Mouse (Mus musculus): ENCODE measurements around the gene Emc7. TPM values are rescaled to one million over a fixed set of nuclear protein-coding genes. Genes with fewer than 3 reads are reported as not detected.

Gene Emc7
- polyA plus RNA-seq, 1 experiment from 2014 or later = 19.6 TPM

DNA sequence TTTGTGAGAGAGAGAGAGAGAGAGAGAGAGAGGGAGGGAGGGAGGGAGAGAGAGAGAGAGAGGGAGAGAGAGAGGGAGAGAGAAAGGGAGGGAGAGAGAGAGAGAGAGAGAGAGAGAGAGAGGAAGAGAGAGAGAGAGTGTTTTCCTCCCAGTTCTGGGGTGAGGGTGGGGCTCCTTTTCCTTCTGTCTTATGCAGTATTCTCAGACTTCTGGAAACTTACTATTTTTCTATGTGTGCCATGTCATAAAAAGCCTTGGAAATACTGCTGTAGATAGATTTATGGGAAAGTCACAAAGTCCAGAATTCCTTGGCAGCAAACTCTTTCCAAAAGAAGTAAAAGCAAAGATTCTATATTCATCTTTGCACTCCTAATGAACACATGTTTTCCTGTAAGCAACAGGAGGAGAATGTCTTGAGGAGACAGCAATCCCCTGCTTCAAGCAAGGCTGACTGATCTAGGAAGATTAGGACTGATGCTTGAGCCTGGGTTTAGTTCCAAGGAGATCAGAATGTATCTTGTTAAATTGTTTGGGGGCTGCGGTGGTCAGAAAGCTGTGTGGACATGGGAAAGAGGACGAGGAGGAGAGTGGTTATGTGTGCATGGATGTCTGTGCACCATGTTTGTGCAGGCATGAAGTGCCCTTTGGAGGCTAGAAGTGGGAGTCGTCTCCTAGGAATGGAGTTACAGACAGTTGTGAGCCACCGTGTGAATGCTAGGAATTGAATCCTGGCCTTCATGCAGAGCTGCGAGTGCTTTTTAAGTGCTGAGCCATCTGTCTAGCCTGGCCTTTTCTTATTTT lies 27.9 kb downstream of the Emc7 start:
- Histone ChIP-seq H3K4me1 (replicated peaks) (0 out of 2 replicates have a peak, but pooled peaks cover 2% of the 10 kb centered on the region), H3K27ac (no peak overlapping the region), H3K9ac (no peak overlapping the region), H3K4me3 (replicated peaks) (no peak overlapping the region), H3K27me3 (replicated peaks) (no peaks in the 10 kb centered on the region), H3K9me3 (no peaks in the 10 kb centered on the region), H3K4me2 (replicated peaks) (no peak overlapping the region), H3K36me3 (no peaks in the 10 kb centered on the region)
- ATAC-seq = peak; percentile 43; the same call in 1 of the 2 replicates
- 65% methylated on average over 5 of the region's 5 CpGs for WGBS

DNA sequence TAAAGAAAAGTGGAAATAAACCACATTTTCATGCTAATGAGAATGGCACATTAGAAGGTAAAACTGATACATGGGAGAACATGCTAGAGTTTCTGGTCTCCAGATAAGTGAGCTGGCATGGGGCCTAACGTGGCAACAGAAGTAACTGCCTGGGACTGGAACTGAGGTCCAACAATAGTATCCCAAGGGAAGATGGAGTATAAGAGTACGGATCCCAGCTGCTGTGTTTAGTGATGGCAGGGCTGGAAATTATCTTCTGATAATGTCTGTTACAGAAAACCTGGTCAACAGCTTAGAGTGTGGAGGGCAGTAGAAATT lies 28.5 kb downstream of the Emc7 start:
- no peaks in the 10 kb centered on the region for H3K27me3 ChIP-seq (replicated peaks)
- no peak overlapping the region for H3K4me2 ChIP-seq (replicated peaks)
- 73% methylated on average over 2 of the region's 2 CpGs for WGBS
- H3K4me3 ChIP-seq (replicated peaks) = no peak overlapping the region
- no peak overlapping the region for H3K9ac ChIP-seq
- H3K27ac ChIP-seq = peak overlapping the region; percentile 19; the same call in 1 of the 2 replicates
- no peaks in the 10 kb centered on the region for H3K9me3 ChIP-seq
- 0 out of 2 replicates have a peak, but pooled peaks cover 2% of the 10 kb centered on the region for H3K4me1 ChIP-seq (replicated peaks)
- no peaks in the 10 kb centered on the region for H3K36me3 ChIP-seq
- no peak for ATAC-seq

DNA sequence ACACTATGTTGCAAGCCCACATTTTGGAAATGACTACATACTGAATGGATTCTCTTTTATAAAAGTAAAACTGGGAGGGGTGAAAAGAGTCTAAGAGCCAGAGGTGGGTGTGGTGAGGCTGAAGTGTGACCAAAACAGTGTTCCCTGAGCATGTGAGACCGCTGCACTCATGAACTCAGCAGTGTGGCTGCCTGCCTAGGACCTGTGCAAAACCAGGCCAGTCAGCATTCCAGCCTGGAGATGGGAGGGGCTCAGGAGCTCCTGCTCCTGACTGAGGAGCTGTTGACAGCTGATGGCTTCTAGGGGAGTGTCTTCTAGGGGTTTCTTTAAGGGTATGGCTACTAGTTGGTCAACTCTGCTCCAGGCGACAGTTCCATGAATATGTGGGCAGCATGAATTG lies 30.1 kb downstream of the Emc7 start:
- Histone ChIP-seq H3K36me3 (no peaks in the 10 kb centered on the region), H3K4me3 (replicated peaks) (no peak overlapping the region), H3K27ac (no peak overlapping the region), H3K4me1 (replicated peaks) (0 out of 2 replicates have a peak, but pooled peaks cover 2% of the 10 kb centered on the region), H3K9ac (no peak overlapping the region), H3K9me3 (no peaks in the 10 kb centered on the region), H3K27me3 (replicated peaks) (no peaks in the 10 kb centered on the region), H3K4me2 (replicated peaks) (no peak overlapping the region)
- ATAC-seq = no peak
- WGBS = 64% methylated on average over 2 of the region's 2 CpGs

DNA sequence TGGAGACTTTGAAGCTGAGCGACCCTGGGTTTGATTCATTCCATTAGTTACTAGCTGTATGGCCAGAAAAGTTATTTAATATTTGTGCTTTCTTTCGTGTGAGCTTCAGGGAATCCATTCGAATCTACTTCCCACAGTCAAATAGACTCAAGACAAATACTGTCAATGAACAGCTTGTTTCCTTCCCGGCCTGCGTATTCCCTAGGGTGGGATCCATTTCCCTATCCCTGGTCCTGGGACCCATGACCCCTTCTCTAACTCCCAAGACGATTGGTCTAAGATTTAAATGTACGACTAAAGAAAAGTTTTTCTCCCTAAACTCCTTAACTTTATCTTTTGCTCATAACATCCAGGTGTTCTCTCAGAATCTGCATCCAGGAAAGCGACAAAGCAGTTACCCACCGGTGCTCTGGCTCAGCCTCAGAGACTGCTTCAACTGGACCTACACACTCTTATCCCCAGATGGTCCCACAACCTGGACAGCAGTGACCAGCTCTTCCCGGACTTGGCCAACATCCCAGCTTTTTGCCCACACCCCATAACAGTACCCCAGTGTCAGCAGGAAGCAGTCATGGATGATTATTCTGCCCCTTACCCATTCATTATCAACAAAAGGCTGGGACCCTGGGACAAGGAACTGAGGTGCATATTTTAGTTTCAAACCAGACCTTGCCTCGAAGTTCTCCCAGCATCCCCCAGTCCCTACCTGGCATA lies 35.8 kb downstream of the Emc7 start:
- ATAC-seq = no peak
- Histone ChIP-seq H3K4me3 (replicated peaks) (no peak overlapping the region), H3K36me3 (no peaks in the 10 kb centered on the region), H3K9ac (no peak overlapping the region), H3K27me3 (replicated peaks) (no peaks in the 10 kb centered on the region), H3K9me3 (no peaks in the 10 kb centered on the region), H3K4me1 (replicated peaks) (no peaks in the 10 kb centered on the region), H3K4me2 (replicated peaks) (no peak overlapping the region), H3K27ac (no peak overlapping the region)
- 83% methylated on average over 11 of the region's 11 CpGs for WGBS

DNA sequence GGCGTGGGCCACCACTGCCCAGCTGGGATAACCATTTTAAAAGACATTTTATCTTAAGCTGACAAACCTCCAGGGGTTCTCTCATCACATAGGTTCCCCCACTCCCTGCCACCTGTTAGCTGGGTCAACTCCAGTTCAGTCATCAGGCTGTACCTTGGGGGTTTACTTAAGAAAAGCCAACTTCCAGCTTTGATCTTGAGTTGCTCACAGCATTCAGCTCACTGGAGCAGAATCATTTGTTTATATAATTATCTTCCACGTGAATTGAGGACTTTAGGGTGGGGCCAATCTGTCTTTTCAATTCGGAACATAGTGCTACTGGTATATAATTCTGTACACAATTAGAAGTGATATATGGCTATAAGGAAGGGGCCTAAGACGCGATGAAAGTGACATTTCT lies 36.8 kb downstream of the Emc7 start:
- Histone ChIP-seq H3K27ac (no peak overlapping the region), H3K4me2 (replicated peaks) (no peak overlapping the region), H3K36me3 (no peaks in the 10 kb centered on the region), H3K4me3 (replicated peaks) (no peak overlapping the region), H3K27me3 (replicated peaks) (no peaks in the 10 kb centered on the region), H3K9me3 (no peaks in the 10 kb centered on the region), H3K9ac (no peak overlapping the region), H3K4me1 (replicated peaks) (no peaks in the 10 kb centered on the region)
- WGBS = 65% methylated on average over 5 of the region's 5 CpGs
- ATAC-seq = no peak

DNA sequence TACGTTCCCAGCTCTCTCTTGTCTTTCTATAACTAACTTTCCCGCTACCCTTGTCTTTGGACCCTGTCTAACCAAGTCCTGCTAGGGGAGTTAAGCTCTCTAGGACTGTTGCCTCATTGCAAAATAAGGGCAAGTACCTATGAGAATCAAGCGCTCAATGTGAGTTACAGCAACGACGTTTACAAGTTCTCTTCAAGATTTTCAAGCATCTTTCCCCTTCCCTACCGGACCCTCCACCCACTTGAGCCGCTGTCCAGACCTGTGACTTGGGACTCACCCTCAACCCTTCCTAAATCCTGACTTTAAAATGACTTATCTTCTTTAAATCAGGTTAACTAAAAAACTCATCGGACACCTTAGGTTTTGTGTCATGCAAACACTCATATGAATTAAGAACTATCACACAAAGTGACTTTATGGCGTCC lies 37.6 kb downstream of the Emc7 start:
- H3K9ac ChIP-seq = peak overlapping the region; percentile 99
- peak; percentile 23 for ATAC-seq
- no peaks in the 10 kb centered on the region for H3K9me3 ChIP-seq
- H3K4me2 ChIP-seq (replicated peaks) = peak overlapping the region; percentile 75
- peak overlapping the region; percentile 84 for H3K4me3 ChIP-seq (replicated peaks)
- WGBS = 5% methylated on average over 9 of the region's 9 CpGs
- no peaks in the 10 kb centered on the region for H3K4me1 ChIP-seq (replicated peaks)
- no peaks in the 10 kb centered on the region for H3K27me3 ChIP-seq (replicated peaks)
- H3K27ac ChIP-seq = peak overlapping the region; percentile 99
- H3K36me3 ChIP-seq = no peaks in the 10 kb centered on the region

DNA sequence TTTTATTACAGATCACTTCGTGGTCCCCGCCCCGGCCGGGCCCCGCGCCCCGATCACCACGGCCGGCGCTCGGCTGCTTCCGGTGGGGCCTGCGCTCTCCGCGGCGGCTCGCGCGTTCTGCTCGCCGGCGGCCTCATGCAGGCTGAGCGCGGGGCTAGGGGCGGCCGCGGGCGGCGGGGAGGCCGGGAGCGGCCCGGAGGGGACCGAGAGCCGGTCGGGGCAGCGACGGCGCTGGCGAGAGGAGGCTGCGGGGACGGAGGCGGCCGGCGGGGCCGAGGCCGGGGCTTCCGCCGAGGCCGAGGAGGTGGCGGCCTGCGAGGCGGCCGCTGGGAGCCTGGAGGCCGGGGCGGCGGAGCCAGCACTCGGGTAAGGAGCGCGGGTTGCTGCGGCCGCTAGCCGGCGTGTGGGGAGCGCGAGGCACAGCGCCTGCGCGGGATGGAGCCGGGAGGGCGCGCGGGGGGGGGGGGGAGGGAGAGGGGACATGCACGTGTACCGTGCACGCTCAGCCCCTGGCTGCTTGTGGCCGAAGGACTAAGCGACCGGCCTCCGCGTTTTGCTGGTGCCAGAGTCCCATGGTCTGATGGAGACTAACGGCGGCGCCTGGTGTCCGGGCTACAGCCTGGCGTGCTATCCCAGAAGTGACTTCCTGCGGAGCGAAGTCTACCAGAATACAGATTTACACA lies 38.2 kb downstream of the Emc7 start, which contains the start of gene Aven:
Gene Aven (plus strand): TSS at position 109 of the 683 bp plus-strand sequence.
- Histone ChIP-seq H3K9me3 (no peaks in the 10 kb centered on the region), H3K4me2 (replicated peaks) (peak within 1 kb of the TSS; percentile 75), H3K4me3 (replicated peaks) (peak within 1 kb of the TSS; percentile 84), H3K36me3 (no peaks in the 10 kb centered on the region), H3K27me3 (replicated peaks) (no peaks in the 10 kb centered on the region), H3K27ac (peak within 1 kb of the TSS; percentile 99), H3K9ac (peak within 1 kb of the TSS; percentile 99), H3K4me1 (replicated peaks) (no peaks in the 10 kb centered on the region)
- WGBS = under 1% methylated on average over 57 of the region's 87 CpGs
- peak; percentile 97 for ATAC-seq

DNA sequence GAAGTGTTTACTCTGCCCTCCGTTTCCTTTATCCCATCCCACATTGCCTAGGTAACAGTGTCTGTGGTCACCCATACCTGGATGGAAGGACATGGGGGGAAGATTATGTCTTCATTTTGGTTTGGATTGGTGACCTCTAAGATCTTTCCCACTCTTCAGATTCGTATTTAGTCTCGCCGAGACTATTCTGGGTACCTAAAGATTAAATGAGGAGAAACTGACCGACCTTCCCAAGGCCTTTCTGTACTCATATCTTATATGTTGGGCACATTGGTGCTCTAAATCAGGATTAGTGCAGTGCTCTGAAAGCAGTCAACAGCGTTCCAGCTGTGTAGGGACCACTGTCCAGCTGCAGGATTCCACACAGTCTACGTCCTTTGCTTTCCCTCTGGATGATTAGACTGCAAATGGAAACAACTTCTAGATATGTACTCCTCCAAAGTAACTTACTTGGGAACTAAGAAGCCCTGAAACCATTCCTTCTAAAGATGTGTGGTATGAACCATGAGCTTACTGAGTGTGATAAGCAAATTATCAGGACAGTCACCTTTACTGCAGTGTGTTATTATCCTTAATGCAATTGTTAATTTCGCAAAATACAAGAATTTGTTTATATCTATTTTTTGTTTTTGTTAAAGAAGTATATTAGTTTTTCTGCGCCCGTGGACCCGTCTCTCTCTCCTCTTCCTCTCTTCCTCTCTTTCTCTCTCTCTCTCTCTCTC lies 38.9 kb downstream of the Emc7 start:
- Histone ChIP-seq H3K4me1 (replicated peaks) (no peaks in the 10 kb centered on the region), H3K27me3 (replicated peaks) (no peaks in the 10 kb centered on the region), H3K27ac (peak overlapping the region; percentile 99), H3K9ac (peak overlapping the region; percentile 99), H3K4me2 (replicated peaks) (peak overlapping the region; percentile 75), H3K36me3 (no peaks in the 10 kb centered on the region), H3K9me3 (no peaks in the 10 kb centered on the region), H3K4me3 (replicated peaks) (peak overlapping the region; percentile 84)
- peak; percentile 31 for ATAC-seq
- WGBS = 36% methylated on average over 11 of the region's 11 CpGs

DNA sequence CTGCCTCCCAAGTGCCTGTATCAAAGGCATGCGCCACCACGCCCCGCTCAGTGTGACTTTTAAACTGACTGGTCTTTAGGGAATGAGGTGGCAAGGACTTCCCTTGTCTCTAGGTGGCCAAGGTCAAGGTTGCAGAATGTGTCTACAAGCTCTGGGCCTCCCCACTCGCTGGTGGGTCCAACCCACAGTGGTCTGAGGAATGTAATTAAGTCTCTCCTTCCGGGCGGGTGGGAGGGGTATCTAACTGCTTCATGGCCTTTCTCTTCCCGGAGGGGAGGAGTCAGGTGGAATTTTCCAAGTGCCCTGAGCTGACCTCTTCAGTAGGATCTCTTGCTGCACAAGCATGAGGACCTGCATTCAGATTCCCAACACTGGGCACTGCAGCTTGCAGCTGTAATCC lies 43.1 kb downstream of the Emc7 start:
- H3K9ac ChIP-seq = no peak overlapping the region
- WGBS = 67% methylated on average over 7 of the region's 7 CpGs
- H3K9me3 ChIP-seq = no peaks in the 10 kb centered on the region
- no peak for ATAC-seq
- no peaks in the 10 kb centered on the region for H3K36me3 ChIP-seq
- no peak overlapping the region for H3K27ac ChIP-seq
- H3K4me3 ChIP-seq (replicated peaks) = no peak overlapping the region
- H3K4me2 ChIP-seq (replicated peaks) = no peak overlapping the region
- no peaks in the 10 kb centered on the region for H3K4me1 ChIP-seq (replicated peaks)
- H3K27me3 ChIP-seq (replicated peaks) = no peaks in the 10 kb centered on the region

DNA sequence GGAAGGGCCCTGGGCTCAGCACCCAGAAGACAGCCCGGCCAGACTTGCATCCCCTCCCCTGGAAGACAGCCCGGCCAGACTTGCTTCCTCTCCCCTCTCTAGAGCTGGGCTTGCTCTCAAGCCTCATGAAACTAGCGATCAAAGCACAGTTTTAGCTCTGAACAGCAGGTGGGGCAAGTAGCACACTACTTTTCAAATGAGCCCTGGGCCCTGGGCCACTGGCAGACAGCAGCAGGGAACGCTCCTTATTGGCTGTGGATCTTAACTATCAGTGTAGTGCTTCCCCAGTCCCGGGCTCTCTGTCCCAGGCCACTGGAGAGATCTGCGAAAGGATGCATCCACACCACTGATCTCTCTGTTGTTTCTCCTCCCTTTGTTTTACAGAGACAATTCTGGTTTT lies 46.4 kb downstream of the Emc7 start:
- 4% methylated on average over 6 of the region's 6 CpGs for WGBS
- H3K9ac ChIP-seq = no peak overlapping the region
- no peak overlapping the region for H3K4me3 ChIP-seq (replicated peaks)
- no peaks in the 10 kb centered on the region for H3K27me3 ChIP-seq (replicated peaks)
- no peaks in the 10 kb centered on the region for H3K9me3 ChIP-seq
- no peak overlapping the region for H3K27ac ChIP-seq
- H3K4me1 ChIP-seq (replicated peaks) = no peaks in the 10 kb centered on the region
- peak; percentile 89 for ATAC-seq
- no peak overlapping the region for H3K4me2 ChIP-seq (replicated peaks)
- no peaks in the 10 kb centered on the region for H3K36me3 ChIP-seq

DNA sequence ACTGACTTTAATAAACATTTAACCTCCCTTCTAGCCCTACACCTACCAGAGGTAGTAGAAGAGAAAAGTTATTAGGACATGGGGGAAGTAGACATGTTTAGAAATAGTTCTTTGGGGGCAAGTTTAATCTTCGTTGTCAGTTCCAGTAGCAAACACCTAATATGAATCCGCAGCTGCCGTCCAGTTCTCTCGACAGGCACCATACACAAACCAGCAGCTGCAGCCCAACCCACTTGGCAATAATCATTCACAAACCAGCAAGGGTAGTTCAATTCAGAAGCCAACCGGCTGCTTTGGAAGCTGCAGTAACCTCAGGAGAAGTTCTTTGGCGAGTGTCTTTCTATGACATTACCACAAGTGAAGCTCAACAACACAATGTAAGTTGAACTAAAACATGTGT lies 49.2 kb downstream of the Emc7 start:
- 76% methylated on average over 6 of the region's 6 CpGs for WGBS
- H3K9ac ChIP-seq = no peak overlapping the region
- ATAC-seq = no peak

More for the DNA sequence above, 49.2 kb downstream of the Emc7 start:
- Histone ChIP-seq H3K27ac (no peak overlapping the region), H3K4me1 (replicated peaks) (no peaks in the 10 kb centered on the region), H3K27me3 (replicated peaks) (no peaks in the 10 kb centered on the region), H3K9me3 (no peaks in the 10 kb centered on the region), H3K4me3 (replicated peaks) (no peak overlapping the region), H3K4me2 (replicated peaks) (no peak overlapping the region), H3K36me3 (no peaks in the 10 kb centered on the region)
